Mouse (Mus musculus) thymus, adult 2 months (tissue): ENCODE results near the gene Tcea2.

Experiments used
- CTCF ChIP-seq: fragments of 200-500 bp; IDR thresholded peaks from 2 replicates; pipeline ENCODE4 v1.5.1; 2012; ENCODE audit warnings: mild to moderate bottlenecking, control low read depth, low read length, moderate library complexity, borderline replicate concordance; ENCODE audit not compliant: control insufficient read depth, poor library complexity, insufficient read depth; ENCODE audit errors: extremely low read depth
- POLR2A ChIP-seq: fragments of 200-500 bp; IDR thresholded peaks from 2 replicates; pipeline ENCODE4 v1.6.1; 2012; ENCODE audit warnings: mild to moderate bottlenecking, low read length, control low read depth, moderate library complexity; ENCODE audit not compliant: control insufficient read depth, poor library complexity, insufficient read depth; ENCODE audit errors: extremely low read depth

GRCm38 (mm10) chr2:181658930-181659555 is 21.1 kb upstream of the Tcea2 start:
- TF ChIP-seq CTCF (no peak), POLR2A (no peak)
